Mouse (Mus musculus) monocyte, adult 5-6 weeks (primary cell): ENCODE data around the gene Sh3tc1. TPM values are rescaled to one million over a fixed set of nuclear protein-coding genes. Genes with fewer than 3 reads are reported as not detected.

ENCODE experiments used
- ATAC-seq: fragments of 153-309, 156-312 bp; replicated peaks from 2 replicates; pipeline ENCODE4 v1.8.0; 2017; ENCODE audit warnings: mild to moderate bottlenecking; ENCODE audit not compliant: low TSS enrichment, insufficient number of reproducible peaks, severe bottlenecking, poor library complexity, low FRiP score
- total RNA-seq: library from RNA; stranded (forward); fragments of 200-1000, 200-491, 200-594 nt; gene quantifications from 3 replicates; pipeline ENCODE4 v1.2.3, GENCODE M21; 2017

Gene Sh3tc1
- total RNA-seq, 1 experiment from 2014 or later: 8.3 TPM

- no peak for ATAC-seq
These were observed 73.6 kb downstream of the Sh3tc1 start for GRCm38 (mm10) chr5:35666152-35666551.

- ATAC-seq: no peak
These were observed 77.7 kb downstream of the Sh3tc1 start for GRCm38 (mm10) chr5:35662021-35662545.

GRCm38 (mm10) chr5:35661210-35661609, 78.6 kb downstream of the Sh3tc1 start:
- no peak for ATAC-seq

GRCm38 (mm10) chr5:35659503-35659902, 80.3 kb downstream of the Sh3tc1 start:
- no peak for ATAC-seq

- ATAC-seq: no peak
These were observed 83.9 kb downstream of the Sh3tc1 start for GRCm38 (mm10) chr5:35655753-35656485.

- ATAC-seq: no peak
These were observed 85.9 kb downstream of the Sh3tc1 start for GRCm38 (mm10) chr5:35653743-35654395.

- no peak for ATAC-seq
These were observed 86.9 kb downstream of the Sh3tc1 start for GRCm38 (mm10) chr5:35652872-35653271.

- ATAC-seq: no peak
These were observed 87.5 kb downstream of the Sh3tc1 start for GRCm38 (mm10) chr5:35652319-35652718.

- no peak for ATAC-seq
These were observed 91.6 kb downstream of the Sh3tc1 start for GRCm38 (mm10) chr5:35648230-35648629.

GRCm38 (mm10) chr5:35647562-35647961, 92.2 kb downstream of the Sh3tc1 start:
- ATAC-seq: no peak

Other genes with a start within 250 kb of the Sh3tc1 start
- gene Cpz, start 214.3 kb downstream of the Sh3tc1 start, total RNA-seq: not detected in 3 replicates
- 10.5 to 19.1 TPM (median 17.2 TPM) in 3 replicates for gene Trmt44, start 164.9 kb downstream of the Sh3tc1 start, total RNA-seq
- gene Acox3, start 156.9 kb downstream of the Sh3tc1 start, total RNA-seq: 54.4 to 70.1 TPM (median 59.2 TPM) in 3 replicates
- gene Htra3, start 60.2 kb downstream of the Sh3tc1 start, total RNA-seq: not detected in 3 replicates
- 1.4 to 5.4 TPM in 2 of 3 replicates, not detected in the other for gene Ablim2, start 17.9 kb upstream of the Sh3tc1 start, total RNA-seq
- gene Afap1, start 153.3 kb upstream of the Sh3tc1 start, total RNA-seq: 0.86 to 1.9 TPM (median 1.3 TPM) in 3 replicates